Mouse (Mus musculus): Measurements from ENCODE around the gene 1190005I06Rik. TPM values are rescaled to one million over a fixed set of nuclear protein-coding genes. Genes with fewer than 3 reads are reported as not detected.

Gene 1190005I06Rik
- polyA plus RNA-seq, 1 experiment from 2014 or later: 3.1 TPM

DNA sequence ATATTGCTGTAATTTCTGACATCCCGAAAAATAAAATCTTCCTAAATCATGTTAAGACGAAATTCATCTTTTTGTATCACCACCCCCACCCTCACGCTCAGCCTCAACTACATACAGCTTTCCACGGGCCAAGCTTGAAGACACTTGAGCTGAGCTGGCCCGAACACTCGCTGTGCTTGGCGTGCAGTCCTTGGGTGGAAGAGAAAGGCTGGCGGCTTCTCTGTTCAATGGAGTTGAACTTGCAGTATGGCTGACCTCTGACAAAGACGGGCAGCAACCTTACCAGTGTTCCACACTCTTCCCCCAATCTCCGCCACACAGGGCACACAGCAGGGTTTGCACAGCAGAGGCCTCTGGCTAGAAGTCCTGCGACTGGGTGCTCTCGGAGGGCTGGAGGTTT, 66.1 kb downstream of the 1190005I06Rik start:
- Histone ChIP-seq H3K27me3 (no peaks in the 10 kb centered on the region), H3K9me3 (no peaks in the 10 kb centered on the region), H3K9ac (no peak overlapping the region), H3K4me1 (no peaks in the 10 kb centered on the region), H3K27ac (peak overlapping the region; percentile 32; the same call in 1 of the 2 replicates), H3K4me2 (no peak overlapping the region), H3K36me3 (replicated peaks) (peaks cover 71% of the 10 kb centered on the region), H3K4me3 (replicated peaks) (no peak overlapping the region)
- WGBS: 88% methylated on average over 12 of the region's 12 CpGs
- no peak for ATAC-seq (ENCODE audit: low FRiP score)

DNA sequence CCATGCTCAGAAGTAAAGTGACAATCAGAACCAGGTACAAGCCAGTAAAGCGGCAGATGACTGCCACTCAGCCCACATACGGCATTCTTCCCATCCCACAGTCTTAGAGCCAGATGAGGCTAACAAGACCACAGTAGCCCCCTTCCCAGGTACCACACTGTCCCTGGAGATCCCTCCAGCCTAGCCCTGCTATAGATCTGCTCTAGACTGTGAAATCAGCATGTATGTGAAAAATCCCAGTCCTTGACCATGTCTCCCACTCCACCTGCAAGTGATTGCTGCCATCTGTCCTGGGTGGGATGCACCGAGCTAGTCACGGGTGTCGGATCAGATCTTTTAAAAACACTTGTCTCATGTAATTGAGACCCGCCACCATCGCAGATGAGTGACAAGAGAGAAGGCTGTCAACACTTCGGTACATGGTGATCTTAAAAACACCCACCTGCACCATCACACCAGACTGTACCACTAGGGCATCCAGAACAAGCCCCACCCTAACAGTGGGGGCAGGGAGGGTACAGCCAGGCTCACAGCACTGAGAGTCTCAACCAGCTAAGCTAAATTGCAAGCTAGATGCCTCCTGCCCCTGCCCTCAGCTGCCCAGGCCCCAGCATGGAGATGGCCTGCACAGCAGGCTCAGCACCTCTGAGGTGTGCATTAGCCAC, 67.0 kb downstream of the 1190005I06Rik start:
- H3K4me1 ChIP-seq: peaks cover 5% of the 10 kb centered on the region; the same call in 1 of the 2 replicates
- peak overlapping the region; percentile 25; the same call in 1 of the 2 replicates for H3K27ac ChIP-seq
- no peak for ATAC-seq (ENCODE audit: low FRiP score)
- H3K4me3 ChIP-seq (replicated peaks): no peak overlapping the region
- 91% methylated on average over 8 of the region's 8 CpGs for WGBS
- no peaks in the 10 kb centered on the region for H3K27me3 ChIP-seq
- H3K4me2 ChIP-seq: no peak overlapping the region
- H3K36me3 ChIP-seq (replicated peaks): peaks cover 80% of the 10 kb centered on the region
- no peak overlapping the region for H3K9ac ChIP-seq
- H3K9me3 ChIP-seq: no peaks in the 10 kb centered on the region

DNA sequence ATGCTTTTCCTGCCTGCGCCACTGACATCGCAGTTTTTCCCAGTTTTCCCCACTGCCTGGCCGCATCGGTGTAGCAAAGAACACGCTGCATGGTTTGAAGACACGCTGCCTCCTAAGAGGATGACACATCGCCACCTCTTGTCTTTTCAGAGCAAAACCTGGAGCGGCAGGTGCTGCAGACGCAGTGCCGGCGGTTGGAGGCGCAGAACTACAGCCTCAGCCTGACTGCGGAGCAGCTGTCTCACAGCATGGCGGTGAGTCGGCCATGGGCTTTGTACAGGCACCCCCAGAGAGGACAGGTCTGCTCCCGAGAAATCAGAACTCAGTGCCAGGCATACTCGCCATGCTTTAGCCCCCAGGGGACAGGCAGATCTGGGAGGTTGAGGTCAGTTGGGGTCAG, 69.6 kb downstream of the 1190005I06Rik start:
- WGBS: 91% methylated on average over 17 of the region's 17 CpGs
- Histone ChIP-seq H3K9ac (no peak overlapping the region), H3K4me3 (replicated peaks) (no peak overlapping the region), H3K27me3 (no peaks in the 10 kb centered on the region), H3K36me3 (replicated peaks) (peaks cover 95% of the 10 kb centered on the region), H3K9me3 (no peaks in the 10 kb centered on the region), H3K27ac (peak overlapping the region; percentile 25; the same call in 1 of the 2 replicates), H3K4me2 (no peak overlapping the region), H3K4me1 (peaks cover 12% of the 10 kb centered on the region; the same call in 1 of the 2 replicates)
- ATAC-seq (ENCODE audit: low FRiP score): no peak

DNA sequence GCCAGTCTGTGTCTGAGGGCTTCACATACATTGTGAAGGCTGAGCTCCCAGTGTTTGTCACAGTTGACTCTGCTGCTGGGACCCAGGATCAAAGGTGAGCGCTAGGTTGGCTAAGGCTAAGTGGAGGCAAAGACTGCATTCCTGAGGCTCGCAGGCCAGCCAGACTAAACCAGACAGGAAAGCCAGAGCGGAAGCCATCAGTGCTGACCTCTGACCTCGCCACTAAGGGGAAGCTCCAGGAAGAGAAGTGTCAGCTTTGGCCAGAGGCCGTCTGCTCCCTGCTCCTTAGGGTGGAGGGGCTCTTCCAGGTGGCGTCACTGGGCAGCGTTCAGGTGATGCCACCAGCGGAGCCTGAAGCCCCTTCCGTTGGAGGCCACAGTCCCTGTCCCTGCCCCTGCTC, 71.6 kb downstream of the 1190005I06Rik start:
- H3K36me3 ChIP-seq (replicated peaks): peaks cover 99% of the 10 kb centered on the region
- WGBS: 70% methylated on average over 9 of the region's 9 CpGs
- peaks cover 12% of the 10 kb centered on the region; the same call in 1 of the 2 replicates for H3K4me1 ChIP-seq

DNA sequence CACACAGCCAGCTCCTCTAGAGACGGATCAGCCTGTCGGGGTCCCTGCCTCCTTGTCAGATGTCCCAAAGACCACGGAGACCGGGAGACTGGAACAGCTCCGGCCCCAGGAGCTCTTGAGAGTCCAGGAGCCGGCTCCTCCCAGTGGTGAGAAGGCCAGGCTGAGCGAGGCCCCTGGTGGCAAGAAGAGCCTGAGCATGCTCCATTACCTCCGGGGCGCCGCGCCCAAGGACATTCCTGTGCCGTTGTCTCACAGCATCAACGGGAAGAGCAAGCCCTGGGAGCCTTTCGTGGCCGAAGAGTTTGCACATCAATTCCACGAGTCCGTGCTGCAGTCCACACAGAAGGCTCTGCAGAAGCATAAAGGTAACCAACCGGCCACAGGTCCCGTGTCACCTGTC, 72.5 kb downstream of the 1190005I06Rik start:
- H3K4me1 ChIP-seq: peaks cover 15% of the 10 kb centered on the region
- H3K4me3 ChIP-seq (replicated peaks): no peak overlapping the region
- H3K4me2 ChIP-seq: no peak overlapping the region
- ATAC-seq (ENCODE audit: low FRiP score): no peak
- H3K36me3 ChIP-seq (replicated peaks): peaks cover 97% of the 10 kb centered on the region
- 78% methylated on average over 19 of the region's 19 CpGs for WGBS
- H3K9ac ChIP-seq: no peak overlapping the region
- H3K27ac ChIP-seq: no peak overlapping the region
- H3K27me3 ChIP-seq: no peaks in the 10 kb centered on the region
- no peaks in the 10 kb centered on the region for H3K9me3 ChIP-seq

More for the DNA sequence above, 71.6 kb downstream of the 1190005I06Rik start:
- H3K27me3 ChIP-seq: no peaks in the 10 kb centered on the region
- no peak for ATAC-seq (ENCODE audit: low FRiP score)
- 0 out of 2 replicates have a peak overlapping the region, but pooled peaks have one; percentile 13 for H3K27ac ChIP-seq
- no peak overlapping the region for H3K9ac ChIP-seq
- H3K4me2 ChIP-seq: no peak overlapping the region
- H3K9me3 ChIP-seq: no peaks in the 10 kb centered on the region
- no peak overlapping the region for H3K4me3 ChIP-seq (replicated peaks)

DNA sequence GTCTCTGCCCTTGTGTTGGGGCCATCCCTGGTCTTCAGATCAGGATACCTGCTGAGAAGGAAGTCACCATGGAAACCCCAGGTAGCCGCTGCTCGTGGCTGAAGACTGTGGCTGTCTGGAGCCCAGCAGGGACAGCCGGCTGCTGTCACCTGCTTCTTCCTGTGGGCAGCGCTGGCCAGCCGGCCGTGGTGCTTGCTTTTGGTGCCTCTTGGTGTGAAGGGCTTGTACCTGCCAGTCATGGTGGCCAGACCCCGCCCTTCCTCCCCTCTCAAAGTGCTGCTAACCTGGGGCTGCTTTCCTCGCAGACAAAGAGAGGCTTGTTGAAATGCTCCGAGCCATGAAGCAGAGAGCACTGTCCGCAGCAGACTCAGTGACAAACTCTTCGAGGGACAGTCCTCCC, 73.6 kb downstream of the 1190005I06Rik start:
- Histone ChIP-seq H3K27ac (no peak overlapping the region), H3K36me3 (replicated peaks) (peaks cover 98% of the 10 kb centered on the region), H3K27me3 (no peaks in the 10 kb centered on the region), H3K4me2 (no peak overlapping the region), H3K4me3 (replicated peaks) (no peak overlapping the region), H3K9ac (no peak overlapping the region), H3K9me3 (no peaks in the 10 kb centered on the region), H3K4me1 (peaks cover 16% of the 10 kb centered on the region)
- WGBS: 66% methylated on average over 11 of the region's 11 CpGs
- no peak for ATAC-seq (ENCODE audit: low FRiP score)

DNA sequence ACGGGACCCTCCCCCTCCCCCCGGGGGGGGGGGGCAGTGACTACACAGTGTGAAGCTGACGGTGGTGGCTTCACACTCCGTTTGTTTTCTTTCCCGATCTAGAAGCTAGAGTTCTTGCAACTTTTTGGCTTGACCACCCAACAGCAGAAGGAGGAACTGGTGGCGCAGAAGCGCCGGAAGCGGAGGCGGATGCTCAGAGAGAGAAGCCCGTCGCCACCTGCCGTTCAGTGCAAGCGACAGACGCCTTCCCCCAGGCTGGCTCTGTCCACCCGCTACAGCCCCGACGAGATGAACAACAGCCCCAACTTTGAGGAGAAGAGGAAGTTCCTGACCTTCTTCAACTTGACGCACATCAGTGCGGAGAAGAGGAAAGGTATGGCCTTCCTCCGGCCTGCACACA, 74.9 kb downstream of the 1190005I06Rik start:
- Histone ChIP-seq H3K27ac (no peak overlapping the region; the same call in 1 of the 2 replicates), H3K9me3 (no peaks in the 10 kb centered on the region), H3K4me2 (no peak overlapping the region), H3K9ac (no peak overlapping the region), H3K36me3 (replicated peaks) (peaks cover 98% of the 10 kb centered on the region), H3K4me1 (peaks cover 16% of the 10 kb centered on the region), H3K27me3 (no peaks in the 10 kb centered on the region), H3K4me3 (replicated peaks) (no peak overlapping the region)
- WGBS: 83% methylated on average over 21 of the region's 21 CpGs
- no peak for ATAC-seq (ENCODE audit: low FRiP score)

DNA sequence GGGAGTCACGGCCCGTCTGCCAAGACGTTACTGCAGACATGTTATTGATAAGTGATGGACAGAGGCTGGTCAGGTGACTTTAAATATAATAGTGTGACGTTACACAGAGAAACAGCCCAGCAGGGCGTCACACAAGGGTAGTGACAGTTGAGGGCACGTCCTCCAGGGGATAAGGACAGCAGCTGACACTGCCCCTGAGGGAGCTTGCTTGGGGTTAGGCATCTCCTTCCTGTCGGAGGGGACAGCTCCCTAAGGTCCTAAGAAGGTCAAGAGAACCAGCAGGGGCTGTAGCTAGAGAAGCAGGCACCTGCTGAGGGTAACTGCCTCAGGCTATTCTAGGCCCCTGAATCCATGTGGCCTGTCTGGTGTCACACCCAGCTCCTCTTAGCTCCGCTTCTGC, 75.9 kb downstream of the 1190005I06Rik start:
- no peak overlapping the region for H3K9ac ChIP-seq
- H3K4me2 ChIP-seq: no peak overlapping the region
- peaks cover 98% of the 10 kb centered on the region for H3K36me3 ChIP-seq (replicated peaks)
- 82% methylated on average over 8 of the region's 8 CpGs for WGBS
- H3K27me3 ChIP-seq: no peaks in the 10 kb centered on the region
- no peak for ATAC-seq (ENCODE audit: low FRiP score)
- H3K4me1 ChIP-seq: peaks cover 24% of the 10 kb centered on the region
- H3K27ac ChIP-seq: 0 out of 2 replicates have a peak overlapping the region, but pooled peaks have one; percentile 14
- no peaks in the 10 kb centered on the region for H3K9me3 ChIP-seq
- H3K4me3 ChIP-seq (replicated peaks): no peak overlapping the region

DNA sequence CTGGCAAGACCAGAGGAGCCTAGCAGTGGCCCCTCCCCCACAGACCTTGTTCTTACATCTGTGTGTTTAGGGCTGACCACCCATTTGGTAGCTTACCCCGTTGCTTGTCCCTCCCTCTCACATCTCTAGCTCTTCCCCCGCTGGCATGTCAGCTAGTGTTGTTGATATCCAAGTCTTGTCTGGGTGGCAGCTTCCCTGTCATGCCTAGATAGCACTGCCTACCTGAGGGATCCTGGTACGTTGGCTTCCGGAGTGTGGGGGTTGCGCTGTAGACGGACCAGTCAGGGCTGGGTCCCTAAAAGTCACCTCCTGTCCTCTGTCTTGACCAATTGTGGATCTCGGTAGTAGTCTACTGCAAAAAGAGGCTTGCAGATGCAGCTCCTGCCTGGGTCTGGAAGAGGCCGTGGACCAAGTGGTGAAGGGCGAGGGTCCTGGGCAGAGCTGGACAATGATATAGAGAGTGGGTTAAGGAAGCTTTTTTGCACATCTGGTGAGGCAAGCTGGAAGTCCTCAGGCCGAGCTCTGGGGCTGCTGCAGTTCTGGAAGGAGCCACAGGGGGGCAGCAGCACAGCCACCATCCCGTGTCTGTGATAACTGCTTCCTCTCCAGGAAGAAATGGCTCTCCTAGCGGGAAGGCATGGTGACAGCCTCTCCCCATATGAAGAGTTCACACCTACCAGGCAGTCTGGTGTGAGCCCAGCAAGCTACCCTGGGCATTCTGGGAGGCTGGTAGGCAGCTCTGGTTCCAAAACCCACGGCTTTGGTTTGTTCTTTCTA, 77.3 kb downstream of the 1190005I06Rik start:
- Histone ChIP-seq H3K9me3 (no peaks in the 10 kb centered on the region), H3K27me3 (no peaks in the 10 kb centered on the region), H3K4me1 (peaks cover 33% of the 10 kb centered on the region), H3K4me2 (no peak overlapping the region), H3K36me3 (replicated peaks) (peaks cover 94% of the 10 kb centered on the region), H3K4me3 (replicated peaks) (no peak overlapping the region), H3K9ac (no peak overlapping the region), H3K27ac (peak overlapping the region; percentile 50)
- WGBS: 57% methylated on average over 13 of the region's 13 CpGs
- ATAC-seq (ENCODE audit: low FRiP score): no peak

DNA sequence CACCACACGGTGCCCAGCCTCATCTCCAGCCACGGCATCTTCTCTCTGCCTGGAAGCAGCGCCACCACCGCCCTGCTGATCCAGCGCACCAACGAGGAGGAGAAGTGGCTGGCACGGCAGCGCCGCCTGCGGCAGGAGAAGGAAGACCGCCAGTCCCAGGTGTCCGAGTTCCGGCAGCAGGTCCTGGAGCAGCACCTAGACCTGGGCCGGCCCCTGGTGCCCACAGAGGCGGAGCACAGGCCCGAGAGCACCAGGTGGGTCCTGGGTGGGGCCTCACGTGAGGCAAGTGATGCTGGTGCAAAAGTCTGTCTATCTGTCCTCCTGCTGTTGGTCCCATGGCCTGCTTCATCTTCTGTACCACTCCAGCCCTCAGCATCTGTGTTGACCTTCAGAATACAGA, 78.3 kb downstream of the 1190005I06Rik start:
- Histone ChIP-seq H3K9ac (no peak overlapping the region), H3K4me2 (no peak overlapping the region), H3K27ac (peak overlapping the region; percentile 50; the same call in 1 of the 2 replicates), H3K36me3 (replicated peaks) (peaks cover 84% of the 10 kb centered on the region), H3K4me1 (peaks cover 38% of the 10 kb centered on the region), H3K4me3 (replicated peaks) (no peak overlapping the region), H3K27me3 (no peaks in the 10 kb centered on the region), H3K9me3 (no peaks in the 10 kb centered on the region)
- 96% methylated on average over 17 of the region's 17 CpGs for WGBS
- ATAC-seq (ENCODE audit: low FRiP score): no peak

DNA sequence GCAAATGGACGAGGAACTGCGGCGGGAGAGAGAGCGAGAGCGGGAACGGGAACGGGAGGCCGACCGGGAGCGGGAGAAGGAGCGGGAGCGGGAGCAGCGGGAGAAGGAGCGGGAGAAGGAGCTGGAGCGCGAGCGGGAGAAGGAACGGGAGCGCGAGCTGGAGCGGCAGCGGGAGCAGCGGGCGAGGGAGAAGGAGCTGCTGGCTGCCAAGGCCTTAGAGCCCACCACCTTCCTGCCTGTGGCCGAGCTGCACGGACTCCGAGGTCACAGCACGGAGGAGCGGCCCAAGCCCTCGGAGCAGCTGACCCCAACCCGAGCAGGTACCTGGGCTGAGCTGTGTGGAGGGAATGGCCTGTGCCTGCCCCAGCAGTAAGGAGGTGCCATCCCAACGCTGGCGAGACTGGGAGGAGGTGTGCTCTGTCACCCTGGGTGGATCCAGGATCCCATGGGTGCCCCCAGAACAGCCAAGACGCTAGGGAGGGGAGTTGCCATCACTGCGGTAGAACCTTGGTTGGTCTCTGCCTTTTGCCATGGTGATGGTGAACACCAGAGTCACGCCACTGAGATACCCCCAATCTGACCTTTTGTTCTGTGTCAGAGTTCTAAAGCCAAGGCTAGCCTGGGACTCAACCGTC, 79.2 kb downstream of the 1190005I06Rik start:
- 97% methylated on average over 37 of the region's 37 CpGs for WGBS
- Histone ChIP-seq H3K27ac (no peak overlapping the region), H3K9me3 (no peaks in the 10 kb centered on the region), H3K27me3 (no peaks in the 10 kb centered on the region), H3K9ac (no peak overlapping the region), H3K4me2 (no peak overlapping the region), H3K36me3 (replicated peaks) (peaks cover 75% of the 10 kb centered on the region), H3K4me1 (peaks cover 44% of the 10 kb centered on the region), H3K4me3 (replicated peaks) (no peak overlapping the region)
- ATAC-seq (ENCODE audit: low FRiP score): no peak

DNA sequence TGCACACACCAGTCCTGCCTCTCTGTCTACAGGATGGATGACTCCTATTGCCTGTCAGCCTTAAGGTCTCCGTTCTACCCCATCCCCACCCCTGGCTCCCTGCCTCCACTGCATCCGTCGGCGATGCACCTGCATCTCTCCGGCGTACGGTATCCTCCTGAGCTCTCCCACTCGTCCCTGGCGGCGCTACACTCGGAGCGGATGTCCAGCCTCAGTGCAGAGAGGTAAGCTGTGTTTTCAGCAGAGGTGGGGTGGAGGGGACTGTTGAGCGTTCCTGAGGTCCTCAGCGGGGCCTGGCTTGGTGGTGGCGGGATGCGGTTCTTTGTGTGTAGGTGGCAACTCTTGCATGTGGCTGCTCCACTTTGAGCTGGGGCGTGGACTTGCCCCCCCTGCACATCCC, 79.7 kb downstream of the 1190005I06Rik start:
- Histone ChIP-seq H3K27me3 (no peaks in the 10 kb centered on the region), H3K36me3 (replicated peaks) (peaks cover 70% of the 10 kb centered on the region), H3K4me3 (replicated peaks) (no peak overlapping the region; the same call in 1 of the 2 replicates), H3K4me2 (no peak overlapping the region), H3K27ac (0 out of 2 replicates have a peak overlapping the region, but pooled peaks have one; percentile 25), H3K9me3 (no peaks in the 10 kb centered on the region), H3K9ac (no peak overlapping the region), H3K4me1 (peaks cover 49% of the 10 kb centered on the region)
- ATAC-seq (ENCODE audit: low FRiP score): no peak
- 95% methylated on average over 17 of the region's 17 CpGs for WGBS

Measured in forebrain, embryonic 12.5 days (tissue).